Mouse (Mus musculus) forebrain, embryonic 11.5 days (tissue): ENCODE data around the gene Emc9. TPM values are rescaled to one million over a fixed set of nuclear protein-coding genes. Genes with fewer than 3 reads are reported as not detected.

Experiments used
- ATAC-seq: fragments of 200-750 bp; cut with Nextera tagmentation; replicated peaks from 2 replicates; pipeline ENCODE4 v1.8.0; 2017; ENCODE audit warnings: moderate TSS enrichment; ENCODE audit not compliant: low FRiP score
- DNase-seq: peaks from one replicate; pipeline ENCODE4 v3.0.0-alpha.2; 2017; ENCODE audit warnings: low spot score
- H3K27ac ChIP-seq: fragments of 300-500 bp; sonication (generic); 2 replicates; pipeline ENCODE4 v1.5.1; 2014; ENCODE audit warnings: low read depth, low read length
- H3K27me3 ChIP-seq: fragments of 300-500 bp; sonication (generic); 2 replicates; pipeline ENCODE4 v1.6.1; 2014; ENCODE audit warnings: mild to moderate bottlenecking, low read length, mixed read lengths; ENCODE audit not compliant: control insufficient read depth, insufficient read depth
- H3K36me3 ChIP-seq: fragments of 300-500 bp; sonication (generic); 2 replicates; pipeline ENCODE4 v1.6.1; 2014; ENCODE audit warnings: mild to moderate bottlenecking, low read length, moderate library complexity, mixed read lengths; ENCODE audit not compliant: control insufficient read depth, insufficient read depth
- H3K4me1 ChIP-seq: fragments of 300-500 bp; sonication (generic); replicated peaks from 2 replicates; pipeline ENCODE4 v1.6.1; 2014; ENCODE audit warnings: low read length, mixed read lengths; ENCODE audit not compliant: control insufficient read depth, insufficient read depth
- H3K4me2 ChIP-seq: fragments of 300-500 bp; sonication (generic); 2 replicates; pipeline ENCODE4 v1.6.1; 2014; ENCODE audit warnings: low read depth, mild to moderate bottlenecking, low read length, moderate library complexity, mixed read lengths; ENCODE audit not compliant: severe bottlenecking
- H3K4me3 ChIP-seq: fragments of 300-500 bp; sonication (generic); 2 replicates; pipeline ENCODE4 v1.5.1; 2014; ENCODE audit warnings: low read depth, low read length
- H3K9ac ChIP-seq: fragments of 300-500 bp; sonication (generic); 2 replicates; pipeline ENCODE4 v1.6.1; 2014; ENCODE audit warnings: low read length
- H3K9me3 ChIP-seq: fragments of 300-500 bp; sonication (generic); 2 replicates; pipeline ENCODE4 v1.6.1; 2016; ENCODE audit warnings: low read length, mixed read lengths; ENCODE audit not compliant: control insufficient read depth
- WGBS: fragments of 180-500 bp; shearing (Covaris S2); extraction: QIAGEN DNeasy Blood & Tissue Kit; methylation state at CpG from one replicate; pipeline ENCODE4 v1.1.7; 2014; 5-methylcytosine and 5-hydroxymethylcytosine counted together
- polyA plus RNA-seq: library from polyadenylated mRNA; unstranded; fragments of >200 nt; fragmentation: Nextera tagmentation; extraction: Ambion mirVana; gene quantifications from 2 replicates; pipeline ENCODE4 v1.2.1, GENCODE M21; 2014

Gene Emc9
- polyA plus RNA-seq, 1 experiment from 2014 or later = 3.4 TPM

GRCm38 (mm10) chr14:55586149-55586548, 1.0 kb upstream of the Emc9 start:
- Histone ChIP-seq H3K9ac (no peak overlapping the region), H3K36me3 (no peaks in the 10 kb centered on the region; the same call in 1 of the 2 replicates), H3K27me3 (no peaks in the 10 kb centered on the region; the same call in 1 of the 2 replicates), H3K9me3 (no peaks in the 10 kb centered on the region), H3K4me1 (peaks cover 9% of the 10 kb centered on the region; the same call in 1 of the 2 replicates), H3K4me3 (no peak overlapping the region), H3K4me2 (no peak overlapping the region), H3K27ac (no peak overlapping the region)
- WGBS = 92% methylated on average over 2 of the region's 2 CpGs
- no peak for ATAC-seq
- DNase-seq = no peak

GRCm38 (mm10) chr14:55585566-55585960, 461 bp upstream of the Emc9 start:
- WGBS = 56% methylated on average over 6 of the region's 6 CpGs
- no peak overlapping the region for H3K27ac ChIP-seq
- H3K27me3 ChIP-seq = no peaks in the 10 kb centered on the region; the same call in 1 of the 2 replicates
- H3K4me3 ChIP-seq = no peak overlapping the region
- peaks cover 9% of the 10 kb centered on the region; the same call in 1 of the 2 replicates for H3K4me1 ChIP-seq
- DNase-seq = no peak
- no peak for ATAC-seq
- H3K36me3 ChIP-seq = no peaks in the 10 kb centered on the region; the same call in 1 of the 2 replicates
- no peaks in the 10 kb centered on the region for H3K9me3 ChIP-seq
- H3K9ac ChIP-seq = no peak overlapping the region
- no peak overlapping the region for H3K4me2 ChIP-seq

GRCm38 (mm10) chr14:55584303-55584701, 800 bp downstream of the Emc9 start:
- 37% methylated on average over 5 of the region's 5 CpGs for WGBS
- no peaks in the 10 kb centered on the region; the same call in 1 of the 2 replicates for H3K27me3 ChIP-seq
- H3K9ac ChIP-seq = peak overlapping the region; percentile 60
- no peaks in the 10 kb centered on the region; the same call in 1 of the 2 replicates for H3K36me3 ChIP-seq
- H3K9me3 ChIP-seq = no peaks in the 10 kb centered on the region
- H3K4me2 ChIP-seq = peak overlapping the region; percentile 75
- ATAC-seq = 0 out of 2 replicates have a peak, but pooled peaks have one; percentile 9
- peak overlapping the region; percentile 35 for H3K4me3 ChIP-seq
- H3K4me1 ChIP-seq = peaks cover 2% of the 10 kb centered on the region; the same call in 1 of the 2 replicates
- no peak for DNase-seq
- H3K27ac ChIP-seq = no peak overlapping the region

GRCm38 (mm10) chr14:55581981-55582681, 3.0 kb downstream of the Emc9 start:
- H3K9ac ChIP-seq = no peak overlapping the region
- no peaks in the 10 kb centered on the region for H3K9me3 ChIP-seq
- H3K4me3 ChIP-seq = no peak overlapping the region
- ATAC-seq = no peak
- 70% methylated on average over 9 of the region's 9 CpGs for WGBS
- no peak overlapping the region for H3K4me2 ChIP-seq
- no peak overlapping the region for H3K27ac ChIP-seq
- H3K27me3 ChIP-seq = no peaks in the 10 kb centered on the region; the same call in 1 of the 2 replicates
- H3K4me1 ChIP-seq = peaks cover 2% of the 10 kb centered on the region; the same call in 1 of the 2 replicates
- no peaks in the 10 kb centered on the region; the same call in 1 of the 2 replicates for H3K36me3 ChIP-seq
- DNase-seq = no peak

- no peak overlapping the region for H3K4me3 ChIP-seq
- peaks cover 2% of the 10 kb centered on the region; the same call in 1 of the 2 replicates for H3K4me1 ChIP-seq
- ATAC-seq (no peak), DNase-seq (no peak)
- no peak overlapping the region for H3K9ac ChIP-seq
- WGBS = 96% methylated on average over 16 of the region's 16 CpGs
- no peak overlapping the region for H3K27ac ChIP-seq
- H3K27me3 ChIP-seq = no peaks in the 10 kb centered on the region; the same call in 1 of the 2 replicates
- no peaks in the 10 kb centered on the region for H3K9me3 ChIP-seq
- H3K4me2 ChIP-seq = no peak overlapping the region
- no peaks in the 10 kb centered on the region; the same call in 1 of the 2 replicates for H3K36me3 ChIP-seq
Measured at GRCm38 (mm10) chr14:55580731-55581130, 4.4 kb downstream of the Emc9 start.

GRCm38 (mm10) chr14:55579511-55580496, 5.3 kb downstream of the Emc9 start:
- ATAC-seq = no peak
- WGBS = 82% methylated on average over 23 of the region's 23 CpGs
- Histone ChIP-seq H3K4me1 (peaks cover 2% of the 10 kb centered on the region; the same call in 1 of the 2 replicates), H3K9ac (no peak overlapping the region), H3K4me2 (no peak overlapping the region), H3K36me3 (no peaks in the 10 kb centered on the region; the same call in 1 of the 2 replicates), H3K27me3 (no peaks in the 10 kb centered on the region; the same call in 1 of the 2 replicates), H3K9me3 (no peaks in the 10 kb centered on the region), H3K27ac (no peak overlapping the region), H3K4me3 (no peak overlapping the region)
- DNase-seq = no peak

GRCm38 (mm10) chr14:55578668-55579269, 6.3 kb downstream of the Emc9 start:
- Histone ChIP-seq H3K9ac (peak overlapping the region; percentile 89), H3K4me2 (peak overlapping the region; percentile 85), H3K9me3 (no peaks in the 10 kb centered on the region), H3K27me3 (no peaks in the 10 kb centered on the region), H3K36me3 (no peaks in the 10 kb centered on the region; the same call in 1 of the 2 replicates), H3K4me1 (no peaks in the 10 kb centered on the region), H3K4me3 (peak overlapping the region; percentile 59), H3K27ac (peak overlapping the region; percentile 51; the same call in 1 of the 2 replicates)
- DNase-seq = no peak
- 39% methylated on average over 6 of the region's 6 CpGs for WGBS
- peak; percentile 14; the same call in 1 of the 2 replicates for ATAC-seq
